Mouse (Mus musculus): ENCODE measurements at regions not wholly inside any gene's neighbourhood (a gene's known extent, or its start where the extent isn't known, plus 50 kb on each side); places are given as distances from the start of the nearest gene placed in this dataset.

- no peak for DNase-seq (ENCODE audit: low spot score)
Measured at GRCm38 (mm10) chr11:17629541-17630171, 324.0 kb downstream of the Etaa1 start.

DNA sequence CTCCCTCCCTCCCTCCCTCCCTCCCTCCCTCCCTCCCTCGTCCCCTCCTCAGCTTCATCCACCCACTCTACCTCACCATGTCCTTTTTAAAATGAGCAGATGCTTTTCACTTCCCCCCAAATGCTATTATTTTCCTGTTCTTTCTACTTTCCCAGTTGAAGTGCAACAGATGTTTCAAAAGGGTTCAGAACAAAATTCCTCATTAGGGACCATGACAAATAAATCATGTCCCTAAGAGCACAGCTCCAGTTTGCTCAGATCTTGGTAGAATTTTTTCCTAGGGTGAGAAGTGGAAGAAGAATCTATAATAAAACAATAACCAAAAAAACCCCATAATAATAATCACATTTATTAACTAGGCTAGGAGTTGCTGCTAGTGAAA, 323.5 kb downstream of the Etaa1 start:
- DNase-seq (ENCODE audit: low spot score), result no peak

GRCm38 (mm10) chr11:17637158-17637557, 316.5 kb downstream of the Etaa1 start:
- no peak for DNase-seq (ENCODE audit: low spot score)

GRCm38 (mm10) chr11:17639922-17640321, 313.8 kb downstream of the Etaa1 start:
- no peak for DNase-seq (ENCODE audit: low spot score)

GRCm38 (mm10) chr11:17647441-17647840, 306.2 kb downstream of the Etaa1 start:
- no peak for DNase-seq (ENCODE audit: low spot score)

DNA sequence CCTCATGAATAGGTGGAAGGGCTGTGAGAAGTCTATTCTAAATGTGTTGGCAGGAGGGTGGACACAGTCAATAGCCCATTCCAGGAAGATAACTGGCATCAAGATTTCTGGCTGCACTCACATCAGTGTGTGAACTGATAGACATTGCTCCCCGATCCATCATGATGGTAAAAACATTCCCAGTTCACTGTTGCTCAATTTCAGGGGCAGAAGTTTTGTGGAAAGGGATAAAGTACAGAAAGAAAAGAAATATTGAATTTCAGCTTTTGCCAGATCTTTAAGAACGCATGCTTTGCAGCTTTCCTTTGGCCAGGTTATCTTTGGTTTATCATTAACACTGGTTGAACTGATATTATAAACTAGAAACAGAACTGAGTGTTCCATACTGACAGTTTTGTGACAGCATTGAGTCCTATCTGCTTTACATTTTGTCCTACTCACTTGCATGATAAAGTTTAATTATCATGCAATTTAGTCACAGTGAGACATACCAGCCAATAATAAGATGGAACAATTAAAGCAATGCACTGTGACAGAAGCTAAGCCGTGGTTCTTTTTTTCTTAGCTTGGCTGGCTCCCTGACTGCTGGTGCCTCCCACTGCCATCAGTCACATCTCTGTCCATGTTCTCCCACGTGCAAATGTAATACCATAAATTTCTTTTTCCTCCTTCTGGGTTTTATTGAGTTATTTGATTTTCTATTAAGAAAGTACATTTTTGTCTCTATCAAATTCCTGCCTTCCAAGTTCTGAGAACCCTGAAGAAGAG, 302.1 kb downstream of the Etaa1 start:
- DNase-seq (ENCODE audit: low spot score), result no peak

DNA sequence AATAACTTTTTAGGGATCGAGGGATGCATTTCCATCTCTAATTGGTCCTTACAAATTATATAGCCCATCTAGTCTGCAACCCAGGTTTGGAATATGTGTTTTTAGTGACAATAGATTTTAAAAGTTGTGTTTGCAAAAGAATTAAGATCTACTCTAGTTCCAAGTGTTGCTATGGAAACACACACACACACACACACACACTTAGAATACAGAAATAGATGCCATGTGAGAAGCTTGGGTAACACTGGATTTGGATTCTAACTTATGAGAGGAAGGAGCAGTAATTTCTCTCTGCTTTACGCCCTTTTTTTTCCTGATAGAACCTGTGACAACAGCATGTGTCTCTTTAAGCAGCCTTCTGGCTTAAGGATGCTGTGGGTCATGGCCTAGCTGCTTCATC, 297.8 kb downstream of the Etaa1 start:
- no peak for DNase-seq (ENCODE audit: low spot score)

DNA sequence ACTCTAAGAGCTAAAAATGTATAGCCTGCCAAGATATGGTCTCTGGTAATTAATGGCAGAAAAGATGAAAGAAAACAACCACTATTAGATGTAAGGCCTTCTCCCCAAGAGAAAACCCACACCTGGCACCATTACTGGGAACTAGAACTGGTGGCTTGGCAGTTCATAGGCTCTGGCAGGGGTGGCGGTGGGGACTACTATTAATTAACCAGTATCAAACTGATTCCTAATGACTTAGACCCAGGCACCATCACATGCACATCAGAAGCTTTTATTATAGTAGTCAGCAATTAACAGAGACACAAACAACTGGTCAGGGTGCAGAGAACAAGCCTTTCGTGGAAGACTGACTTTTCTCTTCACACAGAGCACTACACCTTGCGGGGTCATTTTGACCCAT, 296.0 kb downstream of the Etaa1 start:
- DNase-seq (ENCODE audit: low spot score), result no peak

DNA sequence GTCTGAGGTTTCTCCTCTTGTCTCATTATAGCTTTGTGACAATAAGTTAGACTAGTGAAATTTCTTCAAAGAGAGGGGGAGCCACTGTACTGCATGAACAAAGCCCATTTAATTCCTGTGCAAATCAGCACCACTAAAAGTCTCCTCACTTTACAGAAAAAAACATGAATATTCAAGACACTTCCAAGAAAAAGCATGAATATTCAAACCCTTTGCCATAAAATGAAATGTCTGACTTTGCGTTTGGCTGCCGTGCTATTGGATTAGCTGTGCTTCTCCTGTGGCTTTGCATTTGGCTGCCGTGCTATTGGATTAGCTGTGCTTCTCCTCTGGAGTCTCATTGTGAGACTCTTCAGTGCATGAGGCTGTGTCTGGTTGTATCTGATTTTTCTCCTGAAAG, 295.4 kb downstream of the Etaa1 start:
- DNase-seq (ENCODE audit: low spot score), result no peak

DNA sequence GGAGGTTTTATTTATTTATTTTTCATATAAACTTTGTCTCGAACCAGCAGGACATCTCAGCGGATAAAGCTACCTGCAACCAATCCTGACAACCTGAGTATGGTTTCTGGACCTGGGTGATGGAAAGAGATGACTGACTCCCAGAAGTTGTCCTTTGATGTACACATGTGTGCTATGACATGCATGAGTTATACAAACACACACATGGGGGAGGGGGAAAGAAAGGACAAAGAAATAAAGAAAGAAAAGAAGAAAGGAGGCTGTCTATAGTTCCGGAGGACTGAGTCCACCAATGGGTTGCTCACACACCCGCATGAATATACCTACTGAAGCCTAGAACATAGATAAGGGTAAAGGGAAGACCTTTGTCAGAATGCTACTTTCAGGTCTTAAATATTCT, 295.0 kb downstream of the Etaa1 start:
- DNase-seq (ENCODE audit: low spot score), result no peak

GRCm38 (mm10) chr11:17663893-17664292, 289.8 kb downstream of the Etaa1 start:
- DNase-seq (ENCODE audit: low spot score), result no peak

GRCm38 (mm10) chr11:17665624-17666552, 287.8 kb downstream of the Etaa1 start:
- no peak for DNase-seq (ENCODE audit: low spot score)

- no peak for DNase-seq (ENCODE audit: low spot score)
Measured at GRCm38 (mm10) chr11:17680998-17681397, 272.7 kb downstream of the Etaa1 start.

GRCm38 (mm10) chr11:17685711-17686113, 268.0 kb downstream of the Etaa1 start:
- DNase-seq (ENCODE audit: low spot score), result no peak

- DNase-seq (ENCODE audit: low spot score), result no peak
Measured at GRCm38 (mm10) chr11:17686806-17687205, 266.9 kb downstream of the Etaa1 start.

- no peak for DNase-seq (ENCODE audit: low spot score)
Measured at GRCm38 (mm10) chr11:17694145-17694544, 259.5 kb downstream of the Etaa1 start.

DNA sequence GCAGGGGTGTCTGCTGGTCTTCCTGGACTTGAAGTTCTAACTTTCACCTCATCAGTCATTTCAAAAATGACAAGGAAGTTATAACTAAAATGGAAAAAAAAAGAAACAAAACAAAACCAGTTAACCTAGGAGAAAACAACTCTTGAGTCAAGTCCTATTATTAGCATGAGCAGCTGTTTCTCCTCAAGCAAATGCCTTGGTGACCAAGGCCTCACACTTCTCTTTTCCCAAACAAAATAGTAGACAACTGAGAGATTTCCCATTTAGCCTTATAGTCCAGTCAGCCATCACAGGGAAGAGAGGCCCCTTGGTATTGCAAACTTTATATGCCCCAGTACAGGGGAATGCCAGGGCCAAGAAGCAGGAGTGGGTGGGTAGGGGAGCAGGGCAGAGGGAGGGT, 244.9 kb downstream of the Etaa1 start:
- DNase-seq (ENCODE audit: low spot score), result no peak

DNA sequence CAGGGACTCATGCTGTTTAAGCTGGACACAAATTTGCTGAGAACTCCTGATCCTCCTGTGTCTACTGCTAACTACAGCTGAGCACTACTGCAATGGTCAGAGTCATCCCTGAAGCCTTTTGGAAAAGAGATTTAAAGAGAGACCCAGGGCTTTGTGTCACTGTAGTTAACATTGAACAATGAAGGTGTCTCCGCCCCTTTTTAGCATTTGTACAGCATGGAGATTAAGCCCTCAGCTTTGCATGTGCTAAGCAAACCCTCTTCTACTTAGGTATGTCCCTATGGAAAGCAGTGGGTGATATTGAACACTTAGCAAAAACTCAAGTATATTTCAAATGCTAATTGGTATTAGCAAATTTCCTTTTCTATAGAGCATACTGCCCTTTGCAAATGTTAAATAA, 231.6 kb downstream of the Etaa1 start:
- DNase-seq (ENCODE audit: low spot score), result no peak

DNA sequence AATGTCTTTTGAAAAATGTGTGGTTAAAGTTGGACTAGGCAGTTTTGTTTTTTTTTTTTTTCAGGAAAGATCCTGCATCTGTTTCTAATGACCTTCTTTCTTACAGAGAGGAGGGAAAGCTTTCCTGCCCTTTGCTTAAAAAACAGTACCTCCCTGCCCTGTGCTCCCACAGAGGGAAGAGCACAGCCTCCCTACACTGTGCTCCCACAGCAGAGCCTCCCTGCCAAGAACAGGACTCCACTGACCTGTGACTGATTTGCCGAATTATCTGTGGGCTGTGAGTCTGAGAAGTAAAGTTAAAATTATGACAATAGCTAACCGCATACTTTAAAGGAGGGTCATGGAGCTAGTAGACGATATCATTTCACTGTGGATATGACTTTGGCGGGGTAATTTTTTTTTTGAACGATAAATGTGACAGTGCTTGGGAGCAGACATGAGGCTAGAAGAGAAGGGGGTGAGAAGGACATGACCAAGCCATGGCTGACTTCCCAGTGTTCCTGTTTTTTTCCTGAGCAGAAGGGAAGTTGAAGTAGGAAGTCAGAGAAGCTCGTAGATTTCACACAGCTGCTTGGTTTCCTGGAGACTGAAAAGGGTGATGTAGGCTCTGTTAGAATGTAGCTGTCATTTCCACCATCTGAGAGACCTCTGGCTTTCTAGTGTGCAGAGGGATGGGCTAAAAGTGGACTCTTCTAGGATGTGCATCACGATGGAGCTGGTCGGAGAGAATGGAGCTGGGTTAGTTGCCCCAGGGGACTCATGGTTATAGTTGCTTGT, 226.2 kb downstream of the Etaa1 start:
- DNase-seq (ENCODE audit: low spot score), result no peak

- DNase-seq (ENCODE audit: low spot score), result no peak
Measured at GRCm38 (mm10) chr11:17733075-17733474, 220.6 kb downstream of the Etaa1 start.

DNA sequence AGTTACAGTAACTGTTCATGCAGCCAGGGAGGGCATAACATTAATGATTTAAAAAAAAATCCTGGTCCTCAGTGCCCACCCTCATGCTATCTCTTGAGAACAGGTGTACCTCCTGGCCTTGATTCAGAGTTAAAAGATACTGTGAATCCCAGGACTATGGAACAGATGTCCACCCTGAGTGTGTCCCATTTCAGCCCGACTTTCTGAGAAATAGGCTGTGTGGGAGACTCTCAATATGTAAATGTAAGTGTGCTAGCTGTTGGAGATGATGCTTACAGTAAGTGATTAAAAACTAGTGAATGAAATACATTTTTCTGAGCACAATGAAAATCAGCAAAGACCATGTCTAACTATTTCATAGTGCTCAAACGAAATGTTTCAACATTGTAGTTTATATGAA, 219.2 kb downstream of the Etaa1 start:
- DNase-seq (ENCODE audit: low spot score), result no peak

GRCm38 (mm10) chr11:17738879-17739278, 214.8 kb downstream of the Etaa1 start:
- DNase-seq (ENCODE audit: low spot score), result no peak
